Mouse (Mus musculus): ENCODE data around the gene Ddr2. TPM values are rescaled to one million over a fixed set of nuclear protein-coding genes. Genes with fewer than 3 reads are reported as not detected.

Gene Ddr2
- total and polyA plus RNA-seq, 3 experiments: 0.17 to 0.37 (median 0.30) TPM

GRCm38 (mm10) chr1:169971998-169972397 is 138.6 kb downstream of the Ddr2 start:
- H3K4me1 ChIP-seq (ENCODE audit: control insufficient read depth in 1 of 2, insufficient read depth in 2 of 2): peaks cover 0 to 39% of the 10 kb centered on the region in 2 experiments; a peak in 2 of 4 replicates
- H3K36me3 ChIP-seq (replicated peaks in 1 of 2; ENCODE audit: control insufficient read depth in 1 of 2, insufficient read depth in 1 of 2, low read length in 1 of 2): peaks cover 0 to 3% of the 10 kb centered on the region in 2 experiments
- H3K4me2 ChIP-seq (ENCODE audit: insufficient read depth, low read depth, poor library complexity, severe bottlenecking): no peak overlapping the region
- no peaks in the 10 kb centered on the region for H3K27me3 ChIP-seq (replicated peaks)
- no peak overlapping the region for H3K27ac ChIP-seq (ENCODE audit: insufficient read depth, low read depth)
- H3K79me2 ChIP-seq (replicated peaks; ENCODE audit: control insufficient read depth, extremely low read depth, insufficient read depth, poor library complexity, severe bottlenecking): no peaks in the 10 kb centered on the region
- TF ChIP-seq MAX (IDR thresholded peaks at IDR 0.05; ENCODE audit: low read length) (no peak), NRF1 (IDR thresholded peaks at IDR 0.05; ENCODE audit: low read depth, low read length) (no peak), PAX5 (IDR thresholded peaks at IDR 0.05; ENCODE audit: low read length) (no peak), CHD1 (IDR thresholded peaks at IDR 0.05; ENCODE audit: low read depth, low read length) (no peak), EP300 (IDR thresholded peaks at IDR 0.05; ENCODE audit: low read length) (no peak), IRF4 (IDR thresholded peaks at IDR 0.05; ENCODE audit: low read depth, low read length) (no peak), TCF12 (IDR thresholded peaks at IDR 0.05; ENCODE audit: low read depth, low read length) (no peak), SIN3A (IDR thresholded peaks at IDR 0.05; ENCODE audit: low read length) (no peak), JUN (IDR thresholded peaks at IDR 0.05; ENCODE audit: insufficient read depth, low read depth, low read length) (no peak), ZKSCAN1 (IDR thresholded peaks at IDR 0.05; ENCODE audit: borderline replicate concordance, low read depth, low read length) (no peak), ZMIZ1 (IDR thresholded peaks at IDR 0.05; ENCODE audit: low read depth, low read length) (no peak), USF2 (conservative IDR thresholded peaks at IDR 0.05; ENCODE audit: low read depth, low read length) (no peak), POLR2AphosphoS2 (IDR thresholded peaks at IDR 0.05; ENCODE audit: low read depth, low read length) (no peak), JUND (conservative IDR thresholded peaks at IDR 0.05; ENCODE audit: low read depth, low read length) (no peak), ZNF384 (IDR thresholded peaks at IDR 0.05; ENCODE audit: low read depth, low read length) (no peak), USF1 (IDR thresholded peaks at IDR 0.05; ENCODE audit: low read depth, low read length) (no peak), TBP (conservative IDR thresholded peaks at IDR 0.05; ENCODE audit: low read depth, low read length) (no peak), CTCF (conservative IDR thresholded peaks at IDR 0.05 in 1 of 2, IDR thresholded peaks at IDR 0.05 in 1 of 2; ENCODE audit: low read depth in 2 of 2, low read length in 2 of 2) (no peak), POLR2A (IDR thresholded peaks at IDR 0.05; ENCODE audit: low read depth, low read length) (no peak)
- dilution Hi-C loops (cut with MboI; ENCODE audit: extremely low pct_ligation_motif_present, extremely low pct_unique_long_range_greater_than_20kb, low sequenced_read_pairs) (no loop called here), in situ Hi-C loops (cut with MboI; ENCODE audit: low pct_ligation_motif_present, low pct_unique_long_range_greater_than_20kb, low sequenced_read_pairs) (no loop called here)
- no peaks in the 10 kb centered on the region for H3K9me3 ChIP-seq (replicated peaks; ENCODE audit: low read length)
- no peak overlapping the region for H3K4me3 ChIP-seq (replicated peaks in 1 of 3; ENCODE audit: low read depth in 2 of 3, low read length in 2 of 3, poor library complexity in 1 of 3)
- no peak overlapping the region for H3K9ac ChIP-seq (ENCODE audit: insufficient read depth, low read depth)
- no peak for DNase-seq (ENCODE audit: extremely low read depth)

GRCm38 (mm10) chr1:169970936-169971335 is 139.6 kb downstream of the Ddr2 start:
- H3K79me2 ChIP-seq (replicated peaks; ENCODE audit: control insufficient read depth, extremely low read depth, insufficient read depth, poor library complexity, severe bottlenecking): no peaks in the 10 kb centered on the region
- H3K4me3 ChIP-seq (replicated peaks in 1 of 3; ENCODE audit: low read depth in 2 of 3, low read length in 2 of 3, poor library complexity in 1 of 3): no peak overlapping the region
- H3K27ac ChIP-seq (ENCODE audit: insufficient read depth, low read depth): no peak overlapping the region
- no peak for DNase-seq (ENCODE audit: extremely low read depth)
- in situ Hi-C loops (cut with MboI; ENCODE audit: low pct_ligation_motif_present, low pct_unique_long_range_greater_than_20kb, low sequenced_read_pairs): no loop called here
- dilution Hi-C loops (cut with MboI; ENCODE audit: extremely low pct_ligation_motif_present, extremely low pct_unique_long_range_greater_than_20kb, low sequenced_read_pairs): no loop called here
- no peak overlapping the region for H3K4me2 ChIP-seq (ENCODE audit: insufficient read depth, low read depth, poor library complexity, severe bottlenecking)
- no peak overlapping the region for H3K9ac ChIP-seq (ENCODE audit: insufficient read depth, low read depth)
- H3K27me3 ChIP-seq (replicated peaks): no peaks in the 10 kb centered on the region
- TF ChIP-seq JUND (conservative IDR thresholded peaks at IDR 0.05; ENCODE audit: low read depth, low read length) (no peak), USF1 (IDR thresholded peaks at IDR 0.05; ENCODE audit: low read depth, low read length) (no peak), PAX5 (IDR thresholded peaks at IDR 0.05; ENCODE audit: low read length) (no peak), EP300 (IDR thresholded peaks at IDR 0.05; ENCODE audit: low read length) (no peak), NRF1 (IDR thresholded peaks at IDR 0.05; ENCODE audit: low read depth, low read length) (no peak), POLR2AphosphoS2 (IDR thresholded peaks at IDR 0.05; ENCODE audit: low read depth, low read length) (no peak), MAFK (IDR thresholded peaks at IDR 0.05; ENCODE audit: insufficient replicate concordance, low read length) (no peak), NELFE (IDR thresholded peaks at IDR 0.05; ENCODE audit: low read depth, low read length) (no peak), HCFC1 (IDR thresholded peaks at IDR 0.05; ENCODE audit: low read depth, low read length) (no peak), TCF12 (IDR thresholded peaks at IDR 0.05; ENCODE audit: low read depth, low read length) (no peak)
- H3K4me1 ChIP-seq (ENCODE audit: control insufficient read depth in 1 of 2, insufficient read depth in 2 of 2): peaks cover 0 to 39% of the 10 kb centered on the region in 2 experiments; a peak in 2 of 4 replicates
- H3K36me3 ChIP-seq (replicated peaks in 1 of 2; ENCODE audit: control insufficient read depth in 1 of 2, insufficient read depth in 1 of 2, low read length in 1 of 2): peaks cover 0 to 14% of the 10 kb centered on the region in 2 experiments
- no peaks in the 10 kb centered on the region for H3K9me3 ChIP-seq (replicated peaks; ENCODE audit: low read length)

All from CH12.LX (cell line).